Mouse (Mus musculus) small intestine, adult 2 months (tissue): ENCODE results near the gene Pter.

Experiments
- CTCF ChIP-seq: fragments of 200-500 bp; IDR thresholded peaks from 2 replicates; pipeline ENCODE4 v1.5.1; 2012; ENCODE audit warnings: low read depth, mild to moderate bottlenecking, control low read depth, inconsistent platforms, low read length, moderate library complexity, mixed read lengths; ENCODE audit not compliant: insufficient replicate concordance, insufficient read length; ENCODE audit errors: extremely low read depth
- POLR2A ChIP-seq: fragments of 200-500 bp; IDR thresholded peaks from 2 replicates; pipeline ENCODE4 v1.6.1; 2012; ENCODE audit warnings: low read depth, mild to moderate bottlenecking, control low read depth, inconsistent platforms, low read length, moderate library complexity

DNA sequence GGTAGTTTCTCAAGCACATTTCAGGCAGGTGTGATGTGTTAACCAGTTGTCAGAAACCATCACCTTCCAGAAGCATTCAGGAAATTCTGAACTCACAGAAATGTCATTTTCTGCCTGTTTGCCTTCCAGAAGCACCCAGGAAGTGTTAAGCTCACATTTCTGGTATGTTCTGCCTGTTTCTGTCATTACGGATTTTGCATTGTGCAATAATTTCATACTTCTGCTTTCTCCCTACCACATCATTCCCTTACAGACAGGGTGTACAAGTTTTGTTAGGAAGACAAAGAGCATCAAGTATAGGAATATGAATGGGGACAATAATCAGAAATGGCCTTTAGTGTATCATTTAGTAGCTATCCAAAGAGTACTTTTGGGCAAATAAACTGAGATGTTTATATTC, 42.8 kb upstream of the Pter start:
- TF ChIP-seq CTCF (no peak), POLR2A (no peak)
